Mouse (Mus musculus): ENCODE measurements around the gene Btbd2. TPM values are rescaled to one million over a fixed set of nuclear protein-coding genes. Genes with fewer than 3 reads are reported as not detected.

The Btbd2 gene
- total RNA-seq (2022), result 10 to 100 TPM; 36.7 to 40.7 (median 39.7) TPM

GRCm38 (mm10) chr10:80656863-80657623 is at the start of gene Btbd2:
Gene Btbd2 (minus strand): TSS chr10:80657071.
- DNase-seq (ENCODE audit: low spot score in 2 of 2), result no peak

DNA sequence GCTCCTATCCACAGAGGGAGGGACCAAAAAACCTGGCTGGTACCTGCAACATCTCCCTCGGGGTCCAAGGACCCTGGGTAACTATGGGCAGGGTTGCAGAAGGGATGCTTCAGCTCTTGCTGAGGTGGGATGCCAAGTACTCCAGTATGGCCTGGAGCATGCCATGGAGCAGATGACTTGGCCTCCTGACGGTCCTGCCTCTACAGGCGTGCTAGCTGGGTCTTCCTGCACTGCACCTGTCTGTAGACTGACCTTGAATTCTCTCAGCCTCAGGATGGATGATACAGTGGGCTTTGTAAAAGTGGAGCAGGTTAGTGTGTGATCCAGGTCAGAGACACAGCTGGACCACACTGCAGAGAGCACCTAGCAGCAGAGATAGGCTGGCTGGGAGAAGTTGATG is 48.6 kb upstream of the Btbd2 start:
- DNase-seq (ENCODE audit: low spot score in 2 of 2), result no peak

DNA sequence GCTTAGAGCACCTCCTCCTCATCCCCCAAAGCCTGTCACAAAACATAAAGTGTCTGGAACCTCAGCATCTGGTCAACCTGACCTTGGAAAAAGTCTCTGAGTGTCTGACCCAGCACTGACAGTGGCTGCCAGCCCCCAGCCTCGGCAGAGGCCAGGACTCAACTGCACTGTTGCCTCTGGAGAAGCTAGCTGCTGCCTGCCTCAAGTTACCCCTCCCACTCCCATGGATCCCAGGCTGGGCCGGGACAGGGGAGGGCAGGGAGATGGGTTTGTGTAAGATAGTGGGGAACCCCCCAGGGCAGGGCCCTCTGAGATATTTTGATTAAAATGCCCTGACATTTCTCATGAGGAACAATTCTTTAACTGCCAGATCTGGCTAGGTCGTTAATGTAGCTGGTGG is 48.2 kb upstream of the Btbd2 start:
- no peak for DNase-seq (ENCODE audit: low spot score in 2 of 2)

- DNase-seq (ENCODE audit: low spot score in 2 of 2), result no peak
These were observed 47.5 kb upstream of the Btbd2 start for GRCm38 (mm10) chr10:80704418-80704817.

- DNase-seq (ENCODE audit: low spot score in 2 of 2), result no peak
These were observed 46.8 kb upstream of the Btbd2 start for GRCm38 (mm10) chr10:80703643-80704042.

DNA sequence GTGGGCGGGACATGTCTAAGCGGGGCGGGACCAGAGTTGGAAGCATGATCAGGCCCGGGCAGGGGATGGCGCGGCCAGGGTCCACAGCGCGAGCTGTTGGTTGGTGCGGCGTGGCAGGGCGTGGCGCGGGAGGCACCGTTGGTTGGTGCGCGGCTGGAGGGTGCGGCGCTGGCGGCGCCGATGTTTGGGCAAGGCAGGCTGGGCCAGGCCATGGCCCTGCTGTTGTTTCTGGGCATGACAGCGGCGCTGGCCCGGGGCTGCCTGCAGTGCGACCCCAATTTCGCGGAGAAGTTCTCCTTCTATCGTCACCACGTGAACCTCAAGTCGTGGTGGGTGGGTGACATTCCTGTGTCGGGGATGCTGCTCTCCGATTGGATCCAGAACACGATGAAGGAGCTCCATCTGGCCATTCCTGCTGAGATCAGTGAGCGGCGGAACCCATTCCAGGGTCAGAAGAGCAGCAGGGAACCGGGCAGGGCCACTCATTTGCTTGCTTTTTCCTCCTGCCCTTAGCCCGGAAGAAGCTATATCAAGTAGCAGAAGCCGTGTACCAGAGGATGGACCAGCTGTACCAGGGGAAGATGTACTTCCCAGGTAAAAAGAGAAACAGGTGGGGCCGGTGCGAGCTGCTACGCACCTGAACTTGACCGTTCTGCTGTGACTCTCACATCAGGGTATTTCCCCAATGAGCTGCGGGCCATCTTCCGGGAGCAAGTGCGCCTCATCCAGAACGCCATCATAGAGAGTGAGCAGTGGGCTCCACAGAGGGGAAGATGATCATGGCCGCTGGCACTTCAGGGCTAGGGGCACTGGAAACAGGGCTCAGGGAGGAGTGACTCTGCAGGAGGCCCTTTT is 45.9 kb upstream of the Btbd2 start:
- peak; percentile 93 to 96 for DNase-seq (ENCODE audit: low spot score in 2 of 2)

DNA sequence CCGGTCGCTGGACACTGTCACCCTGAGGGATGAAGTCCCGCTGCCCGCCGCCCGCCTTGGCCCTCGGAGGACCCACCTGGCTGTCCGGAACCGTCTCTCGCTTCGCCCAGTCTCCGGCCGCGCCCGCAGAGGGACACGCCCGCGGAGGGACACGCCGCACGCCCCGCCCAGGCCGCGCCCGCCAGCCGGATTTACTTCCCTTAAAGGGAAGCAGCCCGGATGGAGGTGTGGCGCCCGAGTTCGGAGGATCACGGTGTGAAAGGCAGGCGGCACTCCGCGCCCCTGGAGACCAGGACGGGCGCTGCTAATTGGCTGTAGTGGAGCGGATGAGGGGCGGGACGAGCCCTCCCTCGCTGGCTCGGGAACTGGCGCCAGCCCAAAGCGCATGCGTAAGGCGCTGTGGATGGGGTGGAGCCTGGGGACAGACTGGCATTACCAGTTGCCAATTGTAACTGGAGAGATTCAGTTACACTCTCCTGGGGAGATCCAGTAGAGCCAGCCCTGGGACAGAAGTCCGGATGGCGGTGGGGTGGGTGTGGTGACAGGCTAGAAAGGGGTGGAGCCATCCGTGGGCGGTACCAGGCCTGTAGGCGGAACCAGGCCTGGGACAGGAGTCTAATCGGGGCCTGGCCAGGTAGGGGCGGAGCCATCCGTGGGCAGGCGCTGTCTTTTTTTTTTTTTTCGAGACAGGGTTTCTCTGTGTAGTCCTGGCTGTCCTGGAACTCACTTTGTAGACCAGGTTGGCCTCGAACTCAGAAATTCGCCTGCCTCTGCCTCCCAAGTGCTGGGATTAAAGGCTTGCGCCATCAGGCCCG is 45.1 kb upstream of the Btbd2 start, which contains the start of the genes Mob3a and Izumo4:
TSS of gene Mob3a (minus strand) at position 257 of the 815 bp plus-strand sequence.
TSS of gene Izumo4 (plus strand) at position 464 of the 815 bp plus-strand sequence.
- peak; percentile 98 to 99 for DNase-seq (ENCODE audit: low spot score in 2 of 2)

DNA sequence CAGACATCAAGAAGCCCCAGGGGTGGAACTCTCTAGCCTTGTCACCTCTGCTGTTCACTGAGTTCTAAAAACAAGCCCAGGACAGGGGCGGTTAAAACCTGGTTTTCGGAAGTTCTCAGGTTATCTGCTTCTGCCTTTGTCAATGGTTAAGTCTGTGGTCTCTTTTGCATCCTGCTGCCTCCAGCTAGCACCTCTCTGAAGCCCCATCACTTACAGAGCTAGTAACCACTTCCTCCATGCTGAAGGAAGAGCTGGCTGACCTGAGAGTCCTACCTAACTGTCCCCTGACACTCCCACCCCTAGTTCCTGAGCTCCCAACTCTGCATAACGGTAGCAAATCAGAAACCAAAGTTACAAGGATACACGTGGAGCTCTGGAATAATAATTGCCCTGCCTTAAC is 43.9 kb upstream of the Btbd2 start:
- no peak for DNase-seq (ENCODE audit: low spot score in 2 of 2)

DNA sequence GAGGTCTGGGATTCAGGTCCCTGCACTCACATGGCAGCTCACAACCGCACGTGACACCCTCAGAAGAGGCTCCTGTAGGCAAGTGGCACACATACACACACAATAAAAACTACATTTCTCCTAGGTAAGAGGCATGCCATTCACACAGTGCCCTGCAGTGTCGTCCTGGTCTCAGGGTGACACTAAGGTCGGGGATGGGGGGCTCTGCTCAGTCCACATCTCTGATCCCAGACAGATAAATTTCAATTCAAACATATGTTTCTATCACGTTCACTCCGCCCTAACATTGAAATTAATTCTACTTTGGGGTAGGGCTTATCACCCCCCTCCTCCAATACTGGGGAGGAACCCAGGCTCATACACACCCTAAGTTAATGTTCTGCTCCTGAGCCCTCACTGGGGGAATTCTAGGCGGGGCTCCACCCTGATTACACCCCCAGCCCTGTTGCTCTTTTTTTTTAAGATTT is 43.2 kb upstream of the Btbd2 start:
- no peak for DNase-seq (ENCODE audit: low spot score in 2 of 2)

GRCm38 (mm10) chr10:80698605-80699004 is 41.7 kb upstream of the Btbd2 start:
- no peak for DNase-seq (ENCODE audit: low spot score in 2 of 2)

GRCm38 (mm10) chr10:80697812-80698211 is 40.9 kb upstream of the Btbd2 start:
- no peak for DNase-seq (ENCODE audit: low spot score in 2 of 2)

GRCm38 (mm10) chr10:80697393-80697787 is 40.5 kb upstream of the Btbd2 start:
- DNase-seq (ENCODE audit: low spot score in 2 of 2), result no peak

DNA sequence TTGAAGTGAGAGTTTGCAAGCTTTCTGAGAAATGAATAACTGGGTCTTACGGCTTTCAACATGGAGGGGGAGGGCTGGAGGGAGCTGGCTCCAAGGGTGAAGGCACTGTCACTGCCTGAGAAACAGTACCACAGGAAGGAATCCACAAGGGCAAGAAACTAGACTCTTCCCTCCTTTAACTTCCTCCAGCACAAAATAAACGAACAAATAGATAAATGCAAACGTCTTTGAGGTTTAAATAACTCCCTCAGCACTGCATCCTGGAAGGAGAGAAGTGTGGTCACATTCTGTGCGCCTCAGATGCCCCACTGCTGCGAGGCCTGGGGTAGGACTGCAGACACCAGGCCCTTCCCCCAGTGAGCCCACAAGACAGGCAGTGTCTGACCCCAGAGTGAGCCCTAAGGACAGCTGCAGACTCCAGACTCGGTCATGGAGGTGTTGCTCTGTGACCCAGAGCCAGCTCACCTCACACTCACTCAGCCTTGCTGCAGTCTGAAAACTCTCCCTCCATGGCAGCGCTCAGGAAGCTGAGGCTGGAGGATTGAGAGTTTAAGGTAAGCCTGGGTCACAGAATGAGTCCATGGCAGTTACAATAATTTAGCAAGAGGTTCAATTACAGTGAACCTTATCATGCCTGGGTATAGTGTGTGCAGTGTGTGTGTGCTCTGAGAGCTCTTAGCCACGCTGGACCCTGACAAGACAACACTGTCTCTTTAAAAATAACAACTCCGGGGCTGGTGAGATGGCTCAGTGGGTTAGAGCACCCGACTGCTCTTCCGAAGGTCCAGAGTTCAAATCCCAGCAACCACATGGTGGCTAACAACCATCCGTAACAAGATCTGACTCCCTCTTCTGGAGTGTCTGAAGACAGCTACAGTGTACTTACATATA is 39.9 kb upstream of the Btbd2 start:
- DNase-seq (ENCODE audit: low spot score in 2 of 2), result no peak

- DNase-seq (ENCODE audit: low spot score in 2 of 2), result no peak
These were observed 39.1 kb upstream of the Btbd2 start for GRCm38 (mm10) chr10:80695801-80696501.

GRCm38 (mm10) chr10:80695186-80695585 is 38.3 kb upstream of the Btbd2 start:
- no peak for DNase-seq (ENCODE audit: low spot score in 2 of 2)

- DNase-seq (ENCODE audit: low spot score in 2 of 2), result no peak
These were observed 37.5 kb upstream of the Btbd2 start for GRCm38 (mm10) chr10:80694159-80694938.

DNA sequence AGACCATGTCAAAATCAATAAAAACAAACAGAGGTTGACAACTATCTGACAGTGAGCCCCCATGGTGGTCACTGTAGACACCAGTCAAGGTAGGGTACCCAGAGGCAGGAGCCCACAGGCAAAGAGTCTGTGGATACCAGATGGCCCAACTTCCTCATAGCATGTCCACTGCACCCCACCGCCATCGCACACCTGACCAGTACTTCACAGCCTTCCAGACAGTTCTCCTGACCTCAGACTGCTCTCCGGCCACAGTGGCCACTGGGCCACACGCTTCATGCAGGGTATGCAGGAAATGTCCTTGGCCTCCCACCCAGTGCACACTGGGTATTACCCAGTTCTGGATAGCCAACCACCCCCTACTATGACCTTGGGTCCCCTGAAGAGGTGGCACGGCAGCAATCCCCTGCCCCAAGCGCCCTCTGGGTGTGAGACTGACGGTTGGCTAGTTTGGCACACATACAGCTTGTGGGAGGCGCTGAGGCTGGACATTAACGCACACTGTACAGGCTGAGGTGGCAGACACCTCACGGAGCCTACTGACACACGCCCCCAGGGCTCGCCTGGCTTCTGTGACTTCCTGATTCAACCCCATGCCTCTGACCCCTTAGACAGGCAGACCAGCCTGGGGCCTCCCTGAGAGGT is 36.7 kb upstream of the Btbd2 start:
- DNase-seq (ENCODE audit: low spot score in 2 of 2), result no peak

Measured in gastrocnemius, adult 8-10 months (tissue).